Mouse (Mus musculus) frontal cortex, postnatal 25 days (tissue): ENCODE data around the gene Gm10491.
"Not testable (repeated sequence)": the region's sequence is repeated elsewhere in the genome, so short reads cannot be mapped to it uniquely, and the experiment has no call there.

Source experiments
- DNase-seq, 2 experiments: peaks; one replicate each; pipeline ENCODE4 v3.0.0; 2022; ENCODE audit warnings: low spot score in 2 of 2

Gm10491 gene

DNA sequence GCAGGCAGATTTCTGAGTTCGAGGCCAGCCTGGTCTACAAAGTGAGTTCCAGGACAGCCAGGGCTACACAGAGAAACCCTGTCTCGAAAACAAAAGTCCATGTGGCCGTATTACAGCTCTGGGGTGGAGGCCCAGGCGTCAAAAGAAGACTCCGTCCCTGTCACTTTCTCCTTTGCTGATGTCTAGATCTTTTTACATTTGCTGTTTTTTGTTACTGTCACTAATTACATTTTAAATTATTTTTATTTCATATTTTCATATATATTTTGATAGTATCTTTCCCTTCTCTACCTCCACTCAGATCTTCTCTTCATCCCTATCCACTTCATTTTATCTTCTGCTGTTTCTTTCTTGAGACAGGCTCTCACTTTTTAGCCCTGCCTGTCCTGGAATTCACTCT lies at the start of gene Gm10491:
Gm10491 (minus strand) TSS at position 101 of the 400 bp plus-strand sequence.
- DNase-seq: no peak

GRCm38 (mm10) chrX:7950091-7950490 lies 42.5 kb upstream of the Gm10491 start:
- DNase-seq: no peak

GRCm38 (mm10) chrX:7947900-7948492 lies 40.4 kb upstream of the Gm10491 start:
- peak; percentile 76 to 83 for DNase-seq

- no peak for DNase-seq
Measured at GRCm38 (mm10) chrX:7947108-7947899, 39.7 kb upstream of the Gm10491 start, which contains the start of gene Hdac6. TSS of gene Hdac6 (minus strand) at chrX:7947889.

DNA sequence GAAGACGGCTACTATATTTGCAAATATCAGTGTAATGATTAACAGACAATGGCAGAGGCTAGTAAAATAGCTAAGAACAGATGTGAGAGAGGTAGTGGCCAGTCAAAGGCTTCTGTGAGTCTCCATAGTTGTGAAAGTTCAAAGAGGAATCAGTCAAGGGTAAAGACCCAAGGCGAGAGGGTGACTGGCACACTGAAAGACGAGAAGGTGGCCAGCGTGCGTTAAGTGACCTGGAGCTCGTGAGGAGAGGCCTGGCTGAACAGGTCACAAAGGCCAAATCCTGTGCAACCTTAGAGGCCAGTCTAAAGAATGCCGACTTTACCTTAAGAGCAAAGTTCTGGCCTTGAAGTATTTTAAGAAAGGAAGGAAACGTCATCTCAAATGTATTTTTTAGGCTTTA lies 38.0 kb upstream of the Gm10491 start:
- no peak for DNase-seq

- no peak for DNase-seq
Measured at GRCm38 (mm10) chrX:7937667-7938066, 30.0 kb upstream of the Gm10491 start.

DNA sequence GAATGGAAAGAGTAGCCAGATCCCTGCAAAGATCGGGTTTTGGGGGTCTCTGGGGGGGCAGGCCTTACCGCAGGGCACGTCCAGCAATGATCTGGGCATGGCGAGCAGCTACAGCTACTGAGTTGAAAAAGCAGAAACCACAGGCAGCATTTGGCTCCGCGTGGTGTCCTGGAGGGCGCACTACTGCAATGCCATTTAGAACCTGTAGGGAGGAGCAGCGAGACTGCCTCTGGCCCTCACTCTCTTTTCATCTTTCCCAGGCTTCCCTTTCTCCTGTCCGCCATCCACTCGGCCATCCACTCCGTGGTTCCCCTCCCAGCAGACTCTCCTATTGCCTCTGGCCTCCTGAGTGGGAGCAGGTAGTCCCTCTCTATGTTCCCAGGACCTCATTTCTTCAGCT lies 29.2 kb upstream of the Gm10491 start:
- DNase-seq: no peak

- DNase-seq: no peak
Measured at GRCm38 (mm10) chrX:7928270-7928790, 20.7 kb upstream of the Gm10491 start, which contains the start of gene Eras. TSS of gene Eras (minus strand) at chrX:7928607.

- DNase-seq: no peak
Measured at GRCm38 (mm10) chrX:7927116-7927515, 19.5 kb upstream of the Gm10491 start.

DNA sequence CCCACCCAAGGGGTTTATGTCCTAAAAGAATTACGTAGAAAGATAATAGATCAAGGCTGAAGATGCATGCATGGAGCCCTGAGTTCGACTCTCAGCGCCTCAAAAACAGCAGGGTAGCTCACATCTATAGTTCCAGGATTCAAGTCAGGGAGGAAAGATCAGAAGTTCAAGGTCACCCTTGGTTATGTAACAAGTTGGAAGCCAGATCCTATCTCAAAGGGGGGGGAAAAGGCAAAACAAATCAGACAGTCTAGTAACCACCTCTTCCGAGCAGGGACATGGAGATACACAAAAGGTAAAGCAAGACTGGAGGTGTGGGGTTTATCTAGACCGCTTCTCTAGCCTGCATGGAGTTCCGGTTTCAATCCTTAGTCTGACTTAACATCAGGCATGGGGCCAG lies 18.6 kb upstream of the Gm10491 start:
- no peak for DNase-seq

DNA sequence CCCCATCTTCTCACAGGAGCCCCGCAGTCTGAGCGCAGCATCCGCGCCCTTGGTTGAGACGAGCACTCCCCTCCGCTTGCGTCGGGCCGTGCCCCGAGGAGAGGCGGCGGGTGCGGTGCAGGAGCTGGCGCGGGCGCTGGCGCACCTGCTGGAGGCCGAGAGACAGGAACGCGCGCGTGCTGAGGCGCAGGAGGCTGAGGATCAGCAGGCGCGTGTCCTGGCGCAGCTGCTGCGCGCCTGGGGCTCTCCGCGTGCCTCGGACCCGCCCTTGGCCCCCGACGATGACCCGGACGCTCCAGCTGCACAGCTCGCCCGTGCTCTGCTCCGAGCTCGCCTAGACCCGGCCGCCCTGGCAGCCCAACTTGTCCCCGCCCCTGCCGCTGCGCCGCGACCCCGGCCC lies 14.4 kb upstream of the Gm10491 start:
- no peak for DNase-seq

- peak; percentile 9 to 26 for DNase-seq
Measured at GRCm38 (mm10) chrX:7919601-7920383, 12.2 kb upstream of the Gm10491 start, which contains the start of gene Pcsk1n. TSS of gene Pcsk1n (plus strand) at chrX:7919822.

- not testable (repeated sequence) for DNase-seq
Measured at GRCm38 (mm10) chrX:7917960-7918359, 10.3 kb upstream of the Gm10491 start.

- DNase-seq: not testable (repeated sequence)
Measured at GRCm38 (mm10) chrX:7915669-7916068, 8.0 kb upstream of the Gm10491 start.

DNA sequence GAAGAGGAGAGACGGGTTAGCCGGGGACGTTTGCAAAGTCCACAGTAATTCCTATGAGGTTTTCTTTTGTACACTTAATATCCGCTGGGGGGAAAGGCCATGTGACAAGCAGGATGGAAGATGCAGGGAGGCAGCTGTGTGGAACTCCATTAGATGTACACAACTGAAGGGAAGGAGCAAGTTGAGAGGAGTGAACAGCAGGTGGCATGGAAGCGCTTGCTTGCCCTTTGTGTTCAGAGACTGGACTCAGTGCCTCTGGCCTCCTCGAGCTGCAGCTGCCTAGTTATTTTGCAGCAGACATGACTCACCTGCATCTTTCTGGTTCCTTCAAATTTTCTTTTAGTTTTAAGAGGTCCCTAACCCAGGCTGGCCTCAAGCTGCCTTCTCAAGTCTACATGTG lies 2.8 kb upstream of the Gm10491 start:
- no peak for DNase-seq

DNA sequence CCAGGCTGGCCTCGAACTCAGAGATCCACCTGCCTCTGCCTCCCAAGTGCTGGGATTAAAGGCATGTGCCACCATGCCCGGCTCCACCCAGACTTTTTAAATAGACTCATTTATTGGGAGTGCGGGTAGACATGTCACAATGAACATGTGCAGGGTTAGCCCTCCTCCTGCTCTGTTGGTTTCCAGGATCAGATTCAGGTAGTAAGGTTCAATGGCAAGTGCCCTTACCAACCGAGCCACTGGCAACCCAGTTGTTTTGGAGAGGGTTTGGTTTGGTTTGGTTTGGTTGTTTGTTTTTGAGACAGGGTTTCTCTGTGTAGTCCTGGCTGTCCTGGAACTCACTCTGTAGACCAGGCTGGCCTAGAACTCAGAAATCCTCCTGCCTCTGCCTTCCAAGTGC lies 1.6 kb upstream of the Gm10491 start, which contains the start of gene Gm10490:
Gm10490 (plus strand) TSS at position 301 of the 400 bp plus-strand sequence.
- not testable (repeated sequence) for DNase-seq

DNA sequence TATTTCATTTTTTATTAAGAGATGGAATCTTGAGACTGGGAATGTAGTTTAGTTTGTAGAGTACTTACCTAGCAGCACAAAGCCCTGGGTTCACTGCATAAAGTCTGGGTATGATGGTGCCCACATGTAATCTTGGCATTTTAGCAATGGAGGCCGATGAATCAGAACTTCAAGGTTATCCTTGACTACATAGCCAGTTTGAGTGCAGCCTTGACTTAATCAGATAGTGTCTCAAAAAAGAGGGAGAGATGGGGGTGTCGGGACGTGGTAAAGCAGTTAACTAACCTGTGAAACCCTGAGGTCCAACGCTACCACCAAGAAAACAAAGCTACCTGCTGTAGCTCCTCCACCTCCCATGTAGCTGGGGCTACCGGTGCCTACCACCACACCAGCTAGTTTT lies 3.2 kb downstream of the Gm10491 start:
- DNase-seq: no peak

DNA sequence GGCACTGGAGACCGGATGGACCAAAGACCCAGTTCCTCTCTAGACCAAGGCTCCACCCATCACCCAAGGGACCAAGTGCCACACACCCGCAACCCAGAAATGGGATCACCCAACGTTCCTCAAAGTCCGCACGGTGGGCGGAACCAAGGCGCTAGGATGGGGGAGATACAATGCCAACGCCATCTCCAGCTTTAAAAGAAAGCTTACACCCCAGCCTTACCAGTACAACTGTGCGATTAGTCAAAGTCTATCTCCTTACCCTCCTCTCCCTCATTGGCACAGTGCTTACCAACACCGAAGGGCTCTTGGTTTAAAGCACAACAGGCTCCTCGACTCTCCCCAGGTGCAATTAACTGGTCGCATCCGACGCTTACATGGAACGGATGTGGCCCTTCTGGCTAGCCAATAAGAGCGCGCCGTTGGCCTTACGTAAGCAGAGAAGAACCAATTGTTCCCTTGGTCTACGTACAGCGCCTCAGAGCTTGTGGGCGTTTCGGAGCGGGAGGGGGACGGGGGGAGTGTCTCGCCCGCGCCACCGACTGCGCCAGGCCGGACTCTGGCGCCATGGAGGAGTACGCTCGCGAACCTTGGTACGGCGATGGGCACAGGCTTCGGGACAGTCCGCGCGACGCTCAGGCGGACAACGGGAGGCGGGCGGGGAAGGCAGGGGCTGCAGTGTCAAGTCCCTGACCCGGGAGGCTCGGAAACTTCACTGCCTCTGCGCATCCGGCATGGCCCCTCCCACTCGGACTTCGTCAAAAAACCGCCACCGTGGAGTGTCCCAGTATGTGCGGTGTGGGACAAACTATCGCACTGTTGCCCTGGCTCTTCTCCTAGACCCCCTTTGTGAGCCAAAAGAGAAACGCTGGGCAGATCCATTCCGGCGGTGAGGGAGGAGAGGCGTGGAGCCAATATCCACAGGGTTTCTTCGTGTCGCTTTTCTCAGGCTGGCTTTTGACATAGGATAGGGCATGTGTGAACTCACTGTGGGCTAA lies 8.5 kb downstream of the Gm10491 start, which contains the start of the genes Pqbp1 and Timm17b:
Pqbp1 (minus strand) TSS at position 390 of the 995 bp plus-strand sequence.
Timm17b (plus strand) TSS at position 478 of the 995 bp plus-strand sequence.
- peak; percentile 69 to 72 for DNase-seq

GRCm38 (mm10) chrX:7898211-7898610 lies 9.4 kb downstream of the Gm10491 start:
- no peak for DNase-seq

DNA sequence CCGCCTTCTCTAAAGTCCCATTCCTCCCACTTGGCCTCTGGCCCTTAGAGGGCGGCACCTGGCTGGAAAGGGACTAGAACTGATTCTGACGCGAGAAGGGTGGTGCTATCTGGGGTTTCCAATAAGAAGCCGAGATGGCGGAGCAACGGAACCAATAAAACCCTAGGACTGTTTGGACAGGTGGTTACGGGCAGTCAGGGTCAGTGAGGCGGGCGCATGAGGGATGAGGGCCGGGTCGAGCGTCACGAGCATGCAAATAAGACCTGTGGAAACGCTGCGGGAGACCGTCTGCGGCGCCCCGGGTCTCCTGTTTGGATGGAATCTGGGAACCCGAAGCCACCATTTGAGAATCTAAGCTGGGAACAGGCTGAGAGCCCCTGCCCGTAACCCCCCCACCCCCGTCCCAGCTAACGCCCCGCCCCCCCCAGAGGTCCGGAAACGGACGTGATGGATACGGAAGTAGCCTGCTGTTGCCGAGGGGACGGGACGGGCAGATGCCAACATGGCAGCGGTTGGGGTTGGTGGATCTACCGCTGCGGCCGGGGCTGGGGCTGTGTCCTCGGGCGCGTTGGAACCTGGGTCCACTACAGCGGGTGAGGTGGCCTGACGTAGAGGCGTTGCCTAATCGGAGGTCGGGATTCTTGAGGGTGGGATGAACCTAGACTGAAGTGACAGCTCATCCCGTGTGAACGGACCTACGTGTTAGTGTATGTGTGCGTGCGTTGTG lies 23.6 kb downstream of the Gm10491 start, which contains the start of gene Slc35a2:
Slc35a2 (plus strand) TSS at position 188 of the 727 bp plus-strand sequence.
- peak; percentile 46 to 57 for DNase-seq
